Mouse (Mus musculus): Measurements from ENCODE around the gene Dnaja3.

DNA sequence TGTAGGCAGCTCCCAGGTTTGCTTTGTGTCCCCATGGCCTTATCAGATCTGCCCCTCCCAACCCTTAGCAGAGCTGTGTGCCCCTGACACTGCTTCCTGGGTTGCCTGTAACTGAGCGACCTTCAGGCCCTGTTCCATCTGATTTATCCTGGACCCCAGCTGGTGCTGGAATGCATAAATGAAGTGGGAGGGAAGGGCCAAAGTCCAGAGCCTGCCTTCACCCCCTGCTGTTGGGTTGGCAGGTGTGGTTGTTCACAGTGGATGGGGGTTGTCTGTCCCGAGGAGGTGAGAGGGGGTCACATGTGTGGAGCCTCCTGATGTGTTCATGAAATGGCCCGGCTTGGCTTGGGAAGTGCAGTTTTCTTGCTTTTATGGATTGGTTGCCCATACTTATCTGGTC is 37.6 kb upstream of the Dnaja3 start:
- no peak for TF ChIP-seq CTCF (IDR thresholded peaks at IDR 0.05; ENCODE audit: borderline replicate concordance, control insufficient read depth, extremely low read depth, insufficient read depth, low read length, poor library complexity)
- no peak for TF ChIP-seq POLR2A (IDR thresholded peaks at IDR 0.05; ENCODE audit: control insufficient read depth, extremely low read depth, insufficient read depth, low read length, poor library complexity)

Data from thymus, adult 2 months (tissue).